Mouse (Mus musculus) heart, adult 2 months (tissue): Measurements from ENCODE around the gene Gba2. TPM values are rescaled to one million over a fixed set of nuclear protein-coding genes. Genes with fewer than 3 reads are reported as not detected.

Source experiments
- DNase-seq, 2 experiments: peaks; one replicate each; pipeline ENCODE4 v3.0.0; 2021
- H3K27ac ChIP-seq: fragments of 200-600 bp; 2 replicates; pipeline ENCODE4 v1.8.1; 2022
- H3K27me3 ChIP-seq: fragments of 200-500 bp; 2 replicates; pipeline ENCODE4 v1.6.1; 2012; ENCODE audit warnings: mild to moderate bottlenecking, low read length, inconsistent platforms, mixed read lengths; ENCODE audit not compliant: control insufficient read depth, insufficient read depth
- H3K36me3 ChIP-seq: fragments of 200-500 bp; 2 replicates; pipeline ENCODE4 v1.6.1; 2012; ENCODE audit warnings: low read length, inconsistent platforms; ENCODE audit not compliant: control insufficient read depth, insufficient read depth
- H3K4me1 ChIP-seq: fragments of 200-500 bp; 2 replicates; pipeline ENCODE4 v1.6.1; 2011; ENCODE audit warnings: low read length; ENCODE audit not compliant: control insufficient read depth, insufficient read depth
- H3K4me3 ChIP-seq: fragments of 200-600 bp; 2 replicates; pipeline ENCODE4 v1.8.1; 2022
- H3K79me2 ChIP-seq: fragments of 200-500 bp; replicated peaks from 2 replicates; pipeline ENCODE4 v1.6.1; 2012; ENCODE audit warnings: mild to moderate bottlenecking, inconsistent platforms, low read length, moderate library complexity, mixed read lengths; ENCODE audit not compliant: control insufficient read depth, insufficient read depth
- H3K9ac ChIP-seq: fragments of 200-500 bp; 2 replicates; pipeline ENCODE4 v1.6.1; 2012; ENCODE audit warnings: low read depth, mild to moderate bottlenecking, control low read depth, inconsistent platforms, low read length, mixed read lengths
- CTCF ChIP-seq: fragments of 200-600 bp; IDR thresholded peaks from 2 replicates; pipeline ENCODE4 v1.8.1; 2022; ENCODE audit warnings: antibody characterized with exemption, mild to moderate bottlenecking, moderate library complexity
- EP300 ChIP-seq: fragments of 200-500 bp; IDR thresholded peaks from 2 replicates; pipeline ENCODE4 v1.6.1; 2011; ENCODE audit warnings: low read depth, low read length, control low read depth; ENCODE audit not compliant: insufficient read depth
- POLR2A ChIP-seq: fragments of 200-500 bp; IDR thresholded peaks from 2 replicates; pipeline ENCODE4 v1.6.1; 2011; ENCODE audit warnings: mild to moderate bottlenecking, low read depth, low read length, control low read depth; ENCODE audit not compliant: insufficient read depth
- WGBS: fragments of 180-500 bp; shearing (Covaris S2); methylation state at CpG from one replicate; pipeline ENCODE4 v1.1.7; 2018; 5-methylcytosine and 5-hydroxymethylcytosine counted together
- intact Hi-C: fragments of 180-260 bp; cut with DNase I; formaldehyde crosslinking; loops from one replicate; pipeline ENCODE4 v1.15.1; 2025
- polyA plus RNA-seq: library from polyadenylated mRNA; depleted of rRNA; stranded (reverse); fragments of >200 nt; gene quantifications from 2 replicates; pipeline ENCODE4 v1.2.3, GENCODE M21; 2012
- total RNA-seq, 2 experiments: library from RNA; stranded (reverse); gene quantifications; 2 replicates each; pipeline ENCODE4 v1.2.3; 2021

The Gba2 gene
- total and polyA plus RNA-seq, 3 experiments = 11.5 to 18.2 (median 13.2) TPM

- Histone ChIP-seq H3K4me3 (peak overlapping the region; percentile 33), H3K79me2 (peaks cover 7% of the 10 kb centered on the region), H3K9ac (peak overlapping the region; percentile 18), H3K27ac (peak overlapping the region; percentile 98), H3K4me1 (peaks cover 30% of the 10 kb centered on the region), H3K36me3 (peaks cover 14% of the 10 kb centered on the region), H3K27me3 (no peaks in the 10 kb centered on the region)
- WGBS = 2% methylated on average over 6 of the region's 6 CpGs
- DNase-seq = peak; percentile 66 to 79
- no peak for TF ChIP-seq CTCF
- 0 out of 2 replicates have a peak, but pooled peaks have one; percentile 14 for TF ChIP-seq POLR2A
- no peak for TF ChIP-seq EP300
- intact Hi-C loops = loop anchor here (5.0 kb wide), 2 partner anchors 68 to 97 kb away; partner anchors contain the start of genes Ccdc107 and Hint2
Measured at GRCm38 (mm10) chr4:43560243-43560611, 18.4 kb downstream of the Gba2 start.

GRCm38 (mm10) chr4:43559519-43560242 lies 19.0 kb downstream of the Gba2 start:
- peaks cover 14% of the 10 kb centered on the region for H3K36me3 ChIP-seq
- peak overlapping the region; percentile 98 for H3K27ac ChIP-seq
- H3K4me1 ChIP-seq = peaks cover 30% of the 10 kb centered on the region
- intact Hi-C loops = loop anchor here (5.0 kb wide), 2 partner anchors 67 to 98 kb away; partner anchors contain the start of genes Ccdc107 and Hint2
- peak overlapping the region; percentile 22 for H3K9ac ChIP-seq
- TF ChIP-seq POLR2A (no peak), EP300 (no peak), CTCF (no peak)
- 37% methylated on average over 13 of the region's 13 CpGs for WGBS
- no peaks in the 10 kb centered on the region for H3K27me3 ChIP-seq
- peak overlapping the region; percentile 33 for H3K4me3 ChIP-seq
- DNase-seq = no peak
- peaks cover 7% of the 10 kb centered on the region for H3K79me2 ChIP-seq

- peaks cover 7% of the 10 kb centered on the region for H3K79me2 ChIP-seq
- peak; percentile 72 to 77 for DNase-seq
- peak overlapping the region; percentile 33 for H3K4me3 ChIP-seq
- H3K27ac ChIP-seq = peak overlapping the region; percentile 98
- H3K36me3 ChIP-seq = peaks cover 9% of the 10 kb centered on the region
- peaks cover 27% of the 10 kb centered on the region for H3K4me1 ChIP-seq
- intact Hi-C loops = no loop called here
- 9% methylated on average over 13 of the region's 13 CpGs for WGBS
- H3K9ac ChIP-seq = peak overlapping the region; percentile 49
- TF ChIP-seq EP300 = no peak
- TF ChIP-seq CTCF = no peak
- TF ChIP-seq POLR2A = peak; percentile 56
- no peaks in the 10 kb centered on the region for H3K27me3 ChIP-seq
Measured at GRCm38 (mm10) chr4:43558631-43559356, 19.9 kb downstream of the Gba2 start.

- no peak for DNase-seq
- peak overlapping the region; percentile 33 for H3K4me3 ChIP-seq
- WGBS = 13% methylated on average over 5 of the region's 5 CpGs
- peak overlapping the region; percentile 49 for H3K9ac ChIP-seq
- intact Hi-C loops = no loop called here
- H3K4me1 ChIP-seq = peaks cover 22% of the 10 kb centered on the region
- peak overlapping the region; percentile 98 for H3K27ac ChIP-seq
- TF ChIP-seq EP300 = no peak
- no peak for TF ChIP-seq POLR2A
- no peak for TF ChIP-seq CTCF
- H3K79me2 ChIP-seq = peaks cover 7% of the 10 kb centered on the region
- H3K36me3 ChIP-seq = peaks cover 4% of the 10 kb centered on the region
- H3K27me3 ChIP-seq = no peaks in the 10 kb centered on the region
Measured at GRCm38 (mm10) chr4:43558028-43558630, 20.5 kb downstream of the Gba2 start.

GRCm38 (mm10) chr4:43555926-43556325 lies 22.7 kb downstream of the Gba2 start:
- Histone ChIP-seq H3K27me3 (no peaks in the 10 kb centered on the region), H3K9ac (no peak overlapping the region), H3K4me3 (no peak overlapping the region), H3K79me2 (peaks cover 7% of the 10 kb centered on the region), H3K36me3 (peaks cover 4% of the 10 kb centered on the region), H3K27ac (no peak overlapping the region), H3K4me1 (peaks cover 21% of the 10 kb centered on the region)
- no peak for TF ChIP-seq POLR2A
- no peak for TF ChIP-seq EP300
- TF ChIP-seq CTCF = no peak
- no peak for DNase-seq
- 92% methylated on average over 7 of the region's 7 CpGs for WGBS
- intact Hi-C loops = no loop called here
